Mouse (Mus musculus): ENCODE measurements around the gene Mill2. TPM values are rescaled to one million over a fixed set of nuclear protein-coding genes. Genes with fewer than 3 reads are reported as not detected.
A peak's percentile ranks its signal among the peaks of the same experiment; 100 is the strongest.

Mill2 gene
- polyA plus RNA-seq, 1 experiment from 2014 or later: 0.92 TPM

GRCm38 (mm10) chr7:18827792-18828546 is 11.8 kb upstream of the Mill2 start:
- H3K4me2 ChIP-seq: no peak overlapping the region
- no peak overlapping the region for H3K9ac ChIP-seq
- H3K36me3 ChIP-seq (ENCODE audit: insufficient read depth): no peaks in the 10 kb centered on the region
- no peak for TF ChIP-seq CTCF (IDR thresholded peaks at IDR 0.05; ENCODE audit: low read depth)
- peak; percentile 31; the same call in 1 of the 2 replicates for ATAC-seq (ENCODE audit: insufficient read depth)
- 61% methylated on average over 26 of the region's 26 CpGs for WGBS
- no peak for DNase-seq
- no peaks in the 10 kb centered on the region for H3K4me1 ChIP-seq (ENCODE audit: insufficient read depth)
- no peak overlapping the region for H3K27ac ChIP-seq (ENCODE audit: low read depth)
- no peaks in the 10 kb centered on the region for H3K9me3 ChIP-seq (ENCODE audit: low read depth, low read length)
- no peak overlapping the region for H3K4me3 ChIP-seq (ENCODE audit: low read depth, low read length)
- H3K27me3 ChIP-seq (ENCODE audit: insufficient read depth, low read length): no peaks in the 10 kb centered on the region

- Histone ChIP-seq H3K4me3 (ENCODE audit: low read depth, low read length) (no peak overlapping the region), H3K4me2 (no peak overlapping the region), H3K36me3 (ENCODE audit: insufficient read depth) (no peaks in the 10 kb centered on the region), H3K9ac (no peak overlapping the region), H3K27ac (ENCODE audit: low read depth) (no peak overlapping the region), H3K9me3 (ENCODE audit: low read depth, low read length) (no peaks in the 10 kb centered on the region), H3K27me3 (ENCODE audit: insufficient read depth, low read length) (no peaks in the 10 kb centered on the region), H3K4me1 (ENCODE audit: insufficient read depth) (no peaks in the 10 kb centered on the region)
- ATAC-seq (ENCODE audit: insufficient read depth) (peak; percentile 56; the same call in 1 of the 2 replicates), DNase-seq (peak; percentile 67)
- WGBS: 59% methylated on average over 9 of the region's 9 CpGs
- peak; percentile 55 for TF ChIP-seq CTCF (IDR thresholded peaks at IDR 0.05; ENCODE audit: low read depth)
Measured at GRCm38 (mm10) chr7:18828592-18828991, 11.2 kb upstream of the Mill2 start.

DNA sequence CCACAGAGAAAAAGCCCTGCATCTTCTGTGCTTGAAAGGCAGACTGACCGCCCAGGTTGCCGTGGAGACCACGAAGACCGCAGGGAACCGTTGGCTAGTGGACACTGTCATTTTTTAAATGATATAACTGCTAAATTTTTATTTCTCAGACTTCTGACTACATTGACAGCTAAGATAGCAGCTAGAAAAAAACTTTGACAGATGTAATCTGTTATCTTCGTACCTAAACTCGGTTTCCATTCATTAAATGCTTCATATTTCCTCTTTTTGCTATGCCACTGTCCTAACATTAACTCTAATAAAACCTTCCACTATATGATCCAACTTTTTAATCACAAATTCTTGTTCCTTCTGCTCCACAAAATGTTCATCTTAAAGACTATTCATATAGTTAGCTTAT is 10.2 kb upstream of the Mill2 start:
- TF ChIP-seq CTCF (IDR thresholded peaks at IDR 0.05; ENCODE audit: low read depth): no peak
- Histone ChIP-seq H3K27ac (ENCODE audit: low read depth) (no peak overlapping the region), H3K4me2 (no peak overlapping the region), H3K9me3 (ENCODE audit: low read depth, low read length) (no peaks in the 10 kb centered on the region), H3K9ac (no peak overlapping the region), H3K4me1 (ENCODE audit: insufficient read depth) (no peaks in the 10 kb centered on the region), H3K4me3 (ENCODE audit: low read depth, low read length) (no peak overlapping the region), H3K36me3 (ENCODE audit: insufficient read depth) (no peaks in the 10 kb centered on the region), H3K27me3 (ENCODE audit: insufficient read depth, low read length) (no peaks in the 10 kb centered on the region)
- ATAC-seq (ENCODE audit: insufficient read depth) (no peak), DNase-seq (no peak)
- 73% methylated on average over 7 of the region's 7 CpGs for WGBS

GRCm38 (mm10) chr7:18832298-18832697 is 7.5 kb upstream of the Mill2 start:
- WGBS: 44% methylated on average over 13 of the region's 13 CpGs
- DNase-seq (peak; percentile 18), ATAC-seq (ENCODE audit: insufficient read depth) (no peak)
- Histone ChIP-seq H3K36me3 (ENCODE audit: insufficient read depth) (no peaks in the 10 kb centered on the region), H3K27me3 (ENCODE audit: insufficient read depth, low read length) (no peaks in the 10 kb centered on the region), H3K4me2 (no peak overlapping the region), H3K27ac (ENCODE audit: low read depth) (no peak overlapping the region), H3K4me1 (ENCODE audit: insufficient read depth) (no peaks in the 10 kb centered on the region), H3K9ac (no peak overlapping the region), H3K9me3 (ENCODE audit: low read depth, low read length) (no peaks in the 10 kb centered on the region), H3K4me3 (ENCODE audit: low read depth, low read length) (no peak overlapping the region)
- no peak for TF ChIP-seq CTCF (IDR thresholded peaks at IDR 0.05; ENCODE audit: low read depth)

- ATAC-seq (ENCODE audit: insufficient read depth) (peak; percentile 89), DNase-seq (peak; percentile 87)
- Histone ChIP-seq H3K27ac (ENCODE audit: low read depth) (peak overlapping the region; percentile 96), H3K4me2 (peak overlapping the region; percentile 69), H3K27me3 (ENCODE audit: insufficient read depth, low read length) (no peaks in the 10 kb centered on the region), H3K9ac (peak overlapping the region; percentile 61), H3K4me1 (ENCODE audit: insufficient read depth) (0 out of 2 replicates have a peak, but pooled peaks cover 2% of the 10 kb centered on the region), H3K4me3 (ENCODE audit: low read depth, low read length) (peak overlapping the region; percentile 41), H3K36me3 (ENCODE audit: insufficient read depth) (no peaks in the 10 kb centered on the region), H3K9me3 (ENCODE audit: low read depth, low read length) (no peaks in the 10 kb centered on the region)
- TF ChIP-seq CTCF (IDR thresholded peaks at IDR 0.05; ENCODE audit: low read depth): no peak
- 3% methylated on average over 14 of the region's 17 CpGs for WGBS
Measured at GRCm38 (mm10) chr7:18840386-18841173, 814 bp downstream of the Mill2 start.

- no peaks in the 10 kb centered on the region for H3K27me3 ChIP-seq (ENCODE audit: insufficient read depth, low read length)
- ATAC-seq (ENCODE audit: insufficient read depth): peak; percentile 18; the same call in 1 of the 2 replicates
- TF ChIP-seq CTCF (IDR thresholded peaks at IDR 0.05; ENCODE audit: low read depth): no peak
- H3K9ac ChIP-seq: peak overlapping the region; percentile 43
- H3K36me3 ChIP-seq (ENCODE audit: insufficient read depth): no peaks in the 10 kb centered on the region
- 0 out of 2 replicates have a peak, but pooled peaks cover 2% of the 10 kb centered on the region for H3K4me1 ChIP-seq (ENCODE audit: insufficient read depth)
- H3K4me3 ChIP-seq (ENCODE audit: low read depth, low read length): peak overlapping the region; percentile 31
- peak overlapping the region; percentile 69 for H3K4me2 ChIP-seq
- 64% methylated on average over 1 of the region's 1 CpGs for WGBS
- DNase-seq: no peak
- no peaks in the 10 kb centered on the region for H3K9me3 ChIP-seq (ENCODE audit: low read depth, low read length)
- H3K27ac ChIP-seq (ENCODE audit: low read depth): peak overlapping the region; percentile 76; the same call in 1 of the 2 replicates
Measured at GRCm38 (mm10) chr7:18841174-18841567, 1.4 kb downstream of the Mill2 start.

DNA sequence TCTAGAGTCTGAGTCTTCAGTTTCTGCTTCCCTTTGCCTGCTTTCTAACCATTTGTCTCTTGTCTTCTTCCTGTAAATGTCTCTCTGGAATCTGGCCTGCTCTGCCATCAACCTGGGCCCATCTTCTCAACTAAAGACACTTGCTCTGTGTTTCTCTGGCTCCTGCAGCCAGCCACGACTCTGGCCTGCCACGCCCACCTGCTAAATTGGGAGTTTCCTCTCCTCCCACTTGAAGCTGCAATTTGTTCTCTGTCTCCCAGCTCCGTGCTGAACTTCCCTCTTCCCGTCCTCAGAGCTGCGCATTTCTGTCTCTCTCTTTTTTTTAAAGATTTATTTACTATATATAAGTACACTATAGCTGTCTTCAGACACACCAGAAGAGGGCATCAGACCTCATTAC is 5.0 kb downstream of the Mill2 start:
- no peaks in the 10 kb centered on the region for H3K9me3 ChIP-seq (ENCODE audit: low read depth, low read length)
- 29% methylated on average over 5 of the region's 5 CpGs for WGBS

More for the DNA sequence above, 5.0 kb downstream of the Mill2 start:
- DNase-seq (no peak), ATAC-seq (ENCODE audit: insufficient read depth) (no peak)
- H3K4me3 ChIP-seq (ENCODE audit: low read depth, low read length): no peak overlapping the region
- no peak for TF ChIP-seq CTCF (IDR thresholded peaks at IDR 0.05; ENCODE audit: low read depth)
- H3K36me3 ChIP-seq (ENCODE audit: insufficient read depth): no peaks in the 10 kb centered on the region
- H3K9ac ChIP-seq: no peak overlapping the region
- H3K27me3 ChIP-seq (ENCODE audit: insufficient read depth, low read length): no peaks in the 10 kb centered on the region
- H3K4me1 ChIP-seq (ENCODE audit: insufficient read depth): 0 out of 2 replicates have a peak, but pooled peaks cover 2% of the 10 kb centered on the region
- no peak overlapping the region for H3K4me2 ChIP-seq
- no peak overlapping the region for H3K27ac ChIP-seq (ENCODE audit: low read depth)
